Mouse (Mus musculus): ENCODE data around the gene 4930556J24Rik.
A peak's percentile ranks its signal among the peaks of the same experiment; 100 is the strongest.

GRCm38 (mm10) chr11:3963610-3964415 is 12.8 kb downstream of the 4930556J24Rik start, which contains the start of gene Pes1:
- 0 out of 2 replicates have a peak, but pooled peaks have one; percentile 20 for TF ChIP-seq CTCF (IDR thresholded peaks at IDR 0.05; ENCODE audit: borderline replicate concordance, control insufficient read depth, extremely low read depth, insufficient read depth, low read length, poor library complexity)
- TF ChIP-seq POLR2A (IDR thresholded peaks at IDR 0.05; ENCODE audit: control insufficient read depth, extremely low read depth, insufficient read depth, low read length, poor library complexity): no peak

All from thymus, adult 2 months (tissue).